Mouse (Mus musculus) limb, embryonic 11.5 days (tissue): ENCODE measurements around the gene F7. TPM values are rescaled to one million over a fixed set of nuclear protein-coding genes. Genes with fewer than 3 reads are reported as not detected.

ENCODE experiments used
- ATAC-seq: fragments of 200-750 bp; cut with Nextera tagmentation; 2 replicates; pipeline ENCODE4 v1.8.0; 2017; ENCODE audit warnings: low read depth; ENCODE audit not compliant: insufficient number of reproducible peaks, low FRiP score, low TSS enrichment
- DNase-seq: peaks from one replicate; pipeline ENCODE4 v3.0.0-alpha.2; 2015; ENCODE audit warnings: low spot score
- H3K27ac ChIP-seq: fragments of 300-500 bp; sonication (generic); replicated peaks from 2 replicates; pipeline ENCODE4 v1.5.1; 2014; ENCODE audit warnings: low read depth, mild to moderate bottlenecking, low read length
- H3K27me3 ChIP-seq: fragments of 300-500 bp; sonication (generic); 2 replicates; pipeline ENCODE4 v1.6.1; 2014; ENCODE audit warnings: mild to moderate bottlenecking, low read length, mixed read lengths; ENCODE audit not compliant: control insufficient read depth, insufficient read depth
- H3K36me3 ChIP-seq: fragments of 300-500 bp; sonication (generic); 2 replicates; pipeline ENCODE4 v1.6.1; 2014; ENCODE audit warnings: mild to moderate bottlenecking, low read length, moderate library complexity, mixed read lengths; ENCODE audit not compliant: control insufficient read depth, insufficient read depth
- H3K4me1 ChIP-seq: fragments of 300-500 bp; sonication (generic); 2 replicates; pipeline ENCODE4 v1.6.1; 2014; ENCODE audit warnings: low read length, mixed read lengths; ENCODE audit not compliant: control insufficient read depth, insufficient read depth
- H3K4me2 ChIP-seq: fragments of 300-500 bp; sonication (generic); 2 replicates; pipeline ENCODE4 v1.6.1; 2014; ENCODE audit warnings: low read depth, mild to moderate bottlenecking, moderate library complexity; ENCODE audit not compliant: severe bottlenecking
- H3K4me3 ChIP-seq: fragments of 300-500 bp; sonication (generic); 2 replicates; pipeline ENCODE4 v1.5.1; 2014; ENCODE audit warnings: low read depth, low read length
- H3K9ac ChIP-seq: fragments of 300-500 bp; sonication (generic); 2 replicates; pipeline ENCODE4 v1.6.1; 2014; ENCODE audit warnings: mild to moderate bottlenecking, low read length
- H3K9me3 ChIP-seq: fragments of 300-500 bp; sonication (generic); 2 replicates; pipeline ENCODE4 v1.6.1; 2016; ENCODE audit warnings: low read length; ENCODE audit not compliant: control insufficient read depth
- WGBS: fragments of 180-500 bp; shearing (Covaris S2); extraction: QIAGEN DNeasy Blood & Tissue Kit; methylation state at CpG from one replicate; pipeline ENCODE4 v1.1.7; 2014; 5-methylcytosine and 5-hydroxymethylcytosine counted together
- polyA plus RNA-seq: library from polyadenylated mRNA; unstranded; fragments of >200 nt; fragmentation: Nextera tagmentation; extraction: Ambion mirVana; gene quantifications from 2 replicates; pipeline ENCODE4 v1.2.1, GENCODE M21; 2014

The F7 gene
- not detected in 2 replicates for polyA plus RNA-seq

DNA sequence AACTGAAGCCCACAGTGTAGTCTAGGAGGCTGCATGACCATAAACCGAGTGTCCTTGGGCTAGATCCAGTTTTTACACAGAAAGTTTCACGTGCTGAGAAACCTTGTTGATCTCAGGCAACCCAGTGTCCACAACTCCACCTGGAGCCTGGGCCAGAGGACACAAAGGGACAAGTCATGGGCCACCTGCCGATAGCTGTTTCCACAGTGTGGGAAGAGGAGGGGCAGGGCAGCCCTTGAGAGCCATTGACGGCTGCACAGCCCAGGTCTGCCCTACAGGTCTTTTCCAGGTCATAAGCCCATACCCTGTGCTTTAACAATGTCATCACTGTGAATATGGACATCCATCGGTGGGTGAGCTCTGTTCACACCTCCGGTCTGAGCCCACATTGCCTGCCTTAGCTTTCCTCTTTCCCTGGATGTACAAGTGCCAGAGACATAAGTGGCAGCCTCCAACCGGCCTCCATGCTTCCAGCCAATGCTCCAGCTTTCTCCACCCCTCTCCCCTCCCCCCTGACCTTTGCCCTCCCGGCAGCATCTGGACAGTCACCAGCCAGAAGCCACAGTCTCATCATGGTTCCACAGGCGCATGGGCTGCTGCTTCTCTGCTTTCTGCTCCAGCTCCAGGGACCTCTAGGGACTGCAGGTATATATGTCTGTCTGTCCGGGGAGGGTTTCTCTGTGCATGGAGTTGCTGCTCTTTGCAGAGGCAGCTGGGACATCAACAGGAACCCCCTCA lies at the start of gene F7:
Gene F7 (plus strand): TSS at position 548 of the 738 bp plus-strand sequence.
- no peaks in the 10 kb centered on the region for H3K36me3 ChIP-seq
- no peaks in the 10 kb centered on the region for H3K27me3 ChIP-seq
- H3K27ac ChIP-seq = no peak within 1 kb of the TSS
- ATAC-seq = no peak
- H3K4me3 ChIP-seq = no peak within 1 kb of the TSS
- no peak within 1 kb of the TSS for H3K4me2 ChIP-seq
- H3K4me1 ChIP-seq = no peaks in the 10 kb centered on the region
- WGBS = 59% methylated on average over 10 of the region's 10 CpGs
- DNase-seq = no peak
- H3K9ac ChIP-seq = no peak within 1 kb of the TSS
- H3K9me3 ChIP-seq = no peaks in the 10 kb centered on the region

DNA sequence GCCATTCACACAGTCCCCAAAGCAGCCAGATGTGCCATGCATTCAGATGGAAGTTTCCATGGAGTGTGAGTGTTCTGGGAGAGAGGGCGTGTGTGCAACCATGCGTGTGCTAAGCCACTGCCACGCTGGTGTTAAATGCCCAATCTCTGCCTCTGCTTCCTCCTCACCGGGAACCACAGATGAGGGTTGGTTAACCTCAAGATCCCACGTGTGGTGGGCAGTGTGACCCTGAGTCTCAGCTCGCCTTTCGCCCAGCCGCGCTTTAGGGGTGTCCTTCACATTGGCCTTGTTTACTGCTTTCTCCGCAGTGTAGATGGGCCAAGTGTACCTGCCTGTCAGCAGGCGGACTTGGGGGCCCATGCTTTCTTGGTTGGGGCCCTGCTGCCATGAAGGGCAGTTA lies 49.5 kb upstream of the F7 start:
- no peaks in the 10 kb centered on the region for H3K36me3 ChIP-seq
- ATAC-seq = no peak
- no peak overlapping the region for H3K4me3 ChIP-seq
- H3K27ac ChIP-seq = no peak overlapping the region
- DNase-seq = no peak
- H3K9ac ChIP-seq = no peak overlapping the region
- no peaks in the 10 kb centered on the region for H3K27me3 ChIP-seq
- H3K9me3 ChIP-seq = no peaks in the 10 kb centered on the region
- H3K4me1 ChIP-seq = no peaks in the 10 kb centered on the region
- 87% methylated on average over 11 of the region's 11 CpGs for WGBS
- no peak overlapping the region for H3K4me2 ChIP-seq

DNA sequence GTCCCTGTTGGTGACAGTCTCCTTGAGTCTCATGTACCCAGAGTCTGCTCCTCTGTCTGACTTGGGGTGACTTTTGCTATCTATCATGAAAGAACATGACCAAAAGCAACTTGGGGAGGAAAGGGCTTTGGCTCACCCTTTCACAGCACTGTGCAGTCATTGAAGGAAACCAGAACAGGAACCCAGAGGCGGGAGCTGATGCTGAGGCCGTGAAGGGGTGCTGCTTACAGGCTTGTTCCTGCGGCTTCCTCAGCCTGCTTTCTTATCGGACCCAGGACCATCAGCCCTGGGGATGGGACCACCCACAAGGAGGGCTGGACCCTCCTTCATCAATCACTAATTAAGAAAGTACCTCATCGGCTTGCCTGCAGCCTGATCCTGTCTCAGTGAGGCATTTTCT lies 49.1 kb upstream of the F7 start:
- no peak for DNase-seq
- no peak for ATAC-seq
- Histone ChIP-seq H3K4me1 (no peaks in the 10 kb centered on the region), H3K27me3 (no peaks in the 10 kb centered on the region), H3K9ac (no peak overlapping the region), H3K4me2 (no peak overlapping the region), H3K9me3 (no peaks in the 10 kb centered on the region), H3K27ac (no peak overlapping the region), H3K36me3 (no peaks in the 10 kb centered on the region), H3K4me3 (no peak overlapping the region)
- 52% methylated on average over 5 of the region's 5 CpGs for WGBS

DNA sequence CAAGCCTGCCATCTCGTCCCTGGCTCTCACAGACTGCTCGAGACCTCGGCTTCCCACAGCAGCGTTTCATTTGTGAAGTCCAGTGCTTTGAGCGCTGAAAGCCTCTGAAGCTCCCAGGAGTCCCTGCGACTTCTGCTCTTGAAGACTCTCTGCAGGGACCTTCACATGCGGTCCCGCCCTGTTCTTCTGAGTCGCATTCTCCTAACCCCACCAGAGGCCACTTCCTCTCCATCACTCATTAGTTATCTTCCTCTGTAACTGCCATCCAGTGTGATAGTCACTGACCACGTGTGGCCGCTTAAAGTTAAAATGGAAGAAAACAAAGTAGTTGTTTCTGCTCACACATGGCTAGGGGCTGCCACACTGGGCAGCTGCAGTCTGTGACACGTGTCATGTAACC lies 48.5 kb upstream of the F7 start:
- no peaks in the 10 kb centered on the region for H3K27me3 ChIP-seq
- no peak overlapping the region for H3K27ac ChIP-seq
- H3K4me3 ChIP-seq = no peak overlapping the region
- H3K4me2 ChIP-seq = no peak overlapping the region
- H3K9ac ChIP-seq = no peak overlapping the region
- H3K4me1 ChIP-seq = no peaks in the 10 kb centered on the region
- DNase-seq (no peak), ATAC-seq (no peak)
- WGBS = 73% methylated on average over 12 of the region's 12 CpGs
- no peaks in the 10 kb centered on the region for H3K9me3 ChIP-seq
- no peaks in the 10 kb centered on the region for H3K36me3 ChIP-seq

DNA sequence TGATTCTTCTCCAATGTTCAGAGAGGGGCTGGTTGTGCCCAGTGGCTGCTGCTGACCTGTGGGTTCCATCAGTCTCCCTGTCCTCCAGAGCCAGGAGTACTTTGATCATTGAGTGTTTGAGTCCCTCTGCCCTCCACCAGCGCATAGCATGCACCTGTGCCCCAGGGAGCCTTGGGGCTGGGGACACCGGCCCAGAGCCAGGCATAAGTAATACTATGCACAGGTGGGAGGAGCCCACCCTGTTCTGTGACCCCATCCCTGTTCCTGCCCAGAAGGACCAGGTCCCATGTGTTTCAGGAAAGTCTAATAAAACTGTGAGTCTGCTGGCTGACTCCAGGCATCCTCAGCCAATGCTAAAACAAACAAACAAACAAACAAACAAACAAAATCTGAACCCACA lies 47.5 kb upstream of the F7 start:
- H3K4me2 ChIP-seq = no peak overlapping the region
- H3K27me3 ChIP-seq = no peaks in the 10 kb centered on the region
- ATAC-seq (no peak), DNase-seq (no peak)
- H3K9ac ChIP-seq = no peak overlapping the region
- no peaks in the 10 kb centered on the region for H3K9me3 ChIP-seq
- H3K27ac ChIP-seq = no peak overlapping the region
- H3K4me1 ChIP-seq = no peaks in the 10 kb centered on the region
- H3K36me3 ChIP-seq = no peaks in the 10 kb centered on the region
- WGBS = 60% methylated on average over 2 of the region's 2 CpGs
- no peak overlapping the region for H3K4me3 ChIP-seq

DNA sequence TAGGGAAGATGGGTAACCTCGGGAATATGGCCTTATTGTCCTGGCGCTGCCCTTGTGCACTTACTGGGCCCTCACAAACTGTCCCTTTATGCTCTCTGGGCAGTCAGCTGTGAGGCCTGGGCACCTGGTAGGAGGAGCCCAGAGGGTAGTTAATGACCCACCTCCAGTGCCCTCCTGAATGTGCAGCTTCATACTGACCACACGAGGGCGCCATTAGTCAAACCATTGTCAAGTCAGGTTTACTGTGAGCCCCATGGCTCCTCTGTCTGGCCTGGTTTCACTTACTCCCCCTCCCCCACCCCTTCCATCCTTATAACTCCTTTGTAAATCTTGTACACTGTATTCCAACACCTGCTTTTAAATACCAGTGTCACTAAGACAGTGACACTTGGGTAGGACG lies 47.1 kb upstream of the F7 start:
- no peaks in the 10 kb centered on the region for H3K27me3 ChIP-seq
- H3K4me1 ChIP-seq = no peaks in the 10 kb centered on the region
- no peak overlapping the region for H3K4me3 ChIP-seq
- ATAC-seq (peak; percentile 67; the same call in 1 of the 2 replicates), DNase-seq (peak; percentile 82)
- no peak overlapping the region for H3K4me2 ChIP-seq
- H3K27ac ChIP-seq = no peak overlapping the region
- no peak overlapping the region for H3K9ac ChIP-seq
- H3K36me3 ChIP-seq = no peaks in the 10 kb centered on the region
- no peaks in the 10 kb centered on the region for H3K9me3 ChIP-seq
- WGBS = 24% methylated on average over 5 of the region's 5 CpGs

DNA sequence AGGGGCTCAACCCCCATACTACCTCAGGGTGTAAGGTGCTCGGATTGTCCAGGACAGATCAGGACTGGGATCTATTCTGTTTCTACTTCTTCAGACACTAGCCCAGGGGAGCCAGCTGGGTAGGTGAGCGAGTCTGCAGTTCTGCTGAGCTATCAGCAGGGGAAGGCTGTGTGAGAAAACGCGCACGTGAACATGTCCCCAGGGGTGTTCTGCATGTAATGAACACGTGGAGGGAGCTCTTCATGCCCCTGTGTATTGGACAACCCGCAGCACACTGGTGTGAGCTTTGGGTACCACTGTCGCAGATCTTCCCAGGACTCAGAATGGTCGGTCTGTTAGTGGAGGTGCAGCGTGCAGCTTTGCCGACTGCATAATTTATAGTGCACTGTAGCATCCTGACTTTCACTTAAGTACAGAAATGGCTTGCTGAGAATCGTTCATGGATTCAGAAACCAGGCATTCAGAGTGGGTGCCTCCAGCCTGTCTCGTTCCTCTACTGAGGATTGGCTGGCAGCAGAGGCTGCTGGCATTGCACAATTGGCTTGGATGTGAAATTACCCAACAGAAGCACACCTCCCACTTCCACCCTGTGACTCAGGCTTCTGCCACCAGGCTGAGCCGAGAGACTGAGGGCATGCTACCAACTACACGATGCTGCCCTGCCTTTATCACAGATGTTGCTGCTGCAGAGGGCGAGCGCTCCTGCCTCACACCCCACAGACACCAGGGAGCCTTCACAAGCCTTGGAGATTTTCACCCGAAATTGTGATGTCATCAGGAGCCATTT lies 42.0 kb upstream of the F7 start:
- DNase-seq (no peak), ATAC-seq (no peak)
- WGBS = 78% methylated on average over 18 of the region's 18 CpGs
- H3K4me3 ChIP-seq = no peak overlapping the region
- no peaks in the 10 kb centered on the region for H3K9me3 ChIP-seq
- H3K4me2 ChIP-seq = no peak overlapping the region
- no peak overlapping the region for H3K27ac ChIP-seq
- no peaks in the 10 kb centered on the region for H3K36me3 ChIP-seq
- H3K27me3 ChIP-seq = no peaks in the 10 kb centered on the region
- H3K9ac ChIP-seq = no peak overlapping the region
- no peaks in the 10 kb centered on the region for H3K4me1 ChIP-seq

DNA sequence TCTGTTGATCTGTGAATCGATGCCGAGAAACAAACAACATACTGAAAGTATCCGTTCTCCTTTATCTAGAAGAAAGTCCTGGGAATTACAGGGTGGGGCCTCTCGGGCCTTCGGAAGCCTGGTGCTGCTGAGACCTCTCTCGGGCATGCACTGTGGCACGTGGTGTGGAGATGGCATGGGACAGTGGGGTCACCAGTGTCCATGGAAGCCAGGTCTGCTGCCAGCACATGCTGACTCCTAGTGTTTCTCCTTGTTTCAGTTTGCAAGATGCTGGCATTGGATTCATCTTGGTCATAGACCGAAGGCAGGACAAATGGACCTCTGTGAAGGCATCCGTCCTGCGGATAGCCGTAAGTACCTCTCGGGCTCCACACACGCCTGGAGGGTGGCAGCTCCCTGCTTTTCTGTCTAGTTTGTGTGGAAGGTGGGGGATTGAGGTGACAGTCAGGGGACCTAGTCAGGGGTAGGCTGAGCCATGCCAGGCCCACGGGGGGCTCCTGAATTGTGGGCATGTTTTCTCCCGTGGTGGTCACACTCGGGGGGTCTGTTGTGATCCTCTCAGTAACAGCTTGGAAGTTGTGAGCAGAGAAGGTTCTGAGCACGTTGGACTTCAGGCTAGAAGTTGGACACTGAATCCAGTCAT lies 41.1 kb upstream of the F7 start:
- WGBS = 90% methylated on average over 17 of the region's 17 CpGs
- Histone ChIP-seq H3K36me3 (no peaks in the 10 kb centered on the region), H3K4me2 (no peak overlapping the region), H3K4me3 (no peak overlapping the region), H3K4me1 (no peaks in the 10 kb centered on the region), H3K27ac (no peak overlapping the region), H3K9me3 (no peaks in the 10 kb centered on the region), H3K27me3 (no peaks in the 10 kb centered on the region), H3K9ac (no peak overlapping the region)
- DNase-seq = no peak
- no peak for ATAC-seq
